Mouse (Mus musculus): ENCODE data around the gene Ice1. TPM values are rescaled to one million over a fixed set of nuclear protein-coding genes. Genes with fewer than 3 reads are reported as not detected.
A peak's percentile ranks its signal among the peaks of the same experiment; 100 is the strongest.

Gene Ice1
- polyA plus RNA-seq, 1 experiment from 2014 or later = 28.9 TPM

- WGBS = 80% methylated on average over 2 of the region's 2 CpGs
- H3K4me1 ChIP-seq (ENCODE audit: control insufficient read depth, insufficient read depth, low read length) = no peaks in the 10 kb centered on the region
- ATAC-seq (ENCODE audit: low FRiP score) = no peak
These were observed 69.5 kb downstream of the Ice1 start for GRCm38 (mm10) chr13:70567889-70568288.

GRCm38 (mm10) chr13:70553456-70553855 is 84.0 kb downstream of the Ice1 start:
- H3K9me3 ChIP-seq (ENCODE audit: control insufficient read depth, low read length) = no peaks in the 10 kb centered on the region
- H3K9ac ChIP-seq (ENCODE audit: low read length) = no peak overlapping the region
- no peak overlapping the region for H3K27ac ChIP-seq (ENCODE audit: low read depth, low read length)
- no peaks in the 10 kb centered on the region for H3K27me3 ChIP-seq (ENCODE audit: control insufficient read depth, insufficient read depth, low read length)
- no peak overlapping the region for H3K4me3 ChIP-seq (ENCODE audit: low read depth, low read length)
- no peak overlapping the region for H3K4me2 ChIP-seq
- ATAC-seq (ENCODE audit: low FRiP score) (no peak), DNase-seq (ENCODE audit: low spot score, missing footprints) (no peak)
- WGBS = 84% methylated on average over 5 of the region's 5 CpGs
- no peaks in the 10 kb centered on the region for H3K36me3 ChIP-seq (ENCODE audit: control insufficient read depth, insufficient read depth, low read length)
- H3K4me1 ChIP-seq (ENCODE audit: control insufficient read depth, insufficient read depth, low read length) = no peaks in the 10 kb centered on the region

More at GRCm38 (mm10) chr13:70567889-70568288, 69.5 kb downstream of the Ice1 start:
- Histone ChIP-seq H3K4me2 (no peak overlapping the region), H3K4me3 (ENCODE audit: low read depth, low read length) (no peak overlapping the region), H3K27me3 (ENCODE audit: control insufficient read depth, insufficient read depth, low read length) (no peaks in the 10 kb centered on the region), H3K36me3 (ENCODE audit: control insufficient read depth, insufficient read depth, low read length) (no peaks in the 10 kb centered on the region), H3K9me3 (ENCODE audit: control insufficient read depth, low read length) (no peaks in the 10 kb centered on the region), H3K9ac (ENCODE audit: low read length) (no peak overlapping the region), H3K27ac (ENCODE audit: low read depth, low read length) (no peak overlapping the region)
- no peak for DNase-seq (ENCODE audit: low spot score, missing footprints)

- Histone ChIP-seq H3K4me1 (ENCODE audit: control insufficient read depth, insufficient read depth, low read length) (peaks cover 5% of the 10 kb centered on the region), H3K4me3 (ENCODE audit: low read depth, low read length) (no peak overlapping the region), H3K27me3 (ENCODE audit: control insufficient read depth, insufficient read depth, low read length) (no peaks in the 10 kb centered on the region), H3K4me2 (no peak overlapping the region), H3K9ac (ENCODE audit: low read length) (no peak overlapping the region), H3K36me3 (ENCODE audit: control insufficient read depth, insufficient read depth, low read length) (no peaks in the 10 kb centered on the region), H3K9me3 (ENCODE audit: control insufficient read depth, low read length) (no peaks in the 10 kb centered on the region), H3K27ac (ENCODE audit: low read depth, low read length) (no peak overlapping the region; the same call in 1 of the 2 replicates)
- peak; percentile 61; the same call in 1 of the 2 replicates for ATAC-seq (ENCODE audit: low FRiP score)
- DNase-seq (ENCODE audit: low spot score, missing footprints) = no peak
- 31% methylated on average over 3 of the region's 3 CpGs for WGBS
These were observed 90.0 kb downstream of the Ice1 start for GRCm38 (mm10) chr13:70547457-70547856.

GRCm38 (mm10) chr13:70545261-70545660 is 92.2 kb downstream of the Ice1 start:
- Histone ChIP-seq H3K27ac (ENCODE audit: low read depth, low read length) (no peak overlapping the region), H3K9ac (ENCODE audit: low read length) (no peak overlapping the region), H3K27me3 (ENCODE audit: control insufficient read depth, insufficient read depth, low read length) (no peaks in the 10 kb centered on the region), H3K36me3 (ENCODE audit: control insufficient read depth, insufficient read depth, low read length) (no peaks in the 10 kb centered on the region), H3K9me3 (ENCODE audit: control insufficient read depth, low read length) (no peaks in the 10 kb centered on the region), H3K4me3 (ENCODE audit: low read depth, low read length) (no peak overlapping the region), H3K4me1 (ENCODE audit: control insufficient read depth, insufficient read depth, low read length) (peaks cover 5% of the 10 kb centered on the region), H3K4me2 (no peak overlapping the region)
- ATAC-seq (ENCODE audit: low FRiP score) = no peak
- WGBS = 22% methylated on average over 1 of the region's 1 CpGs
- peak; percentile 88 for DNase-seq (ENCODE audit: low spot score, missing footprints)

- no peaks in the 10 kb centered on the region for H3K9me3 ChIP-seq (ENCODE audit: control insufficient read depth, low read length)
- H3K27me3 ChIP-seq (ENCODE audit: control insufficient read depth, insufficient read depth, low read length) = no peaks in the 10 kb centered on the region
- H3K27ac ChIP-seq (ENCODE audit: low read depth, low read length) = no peak overlapping the region
- DNase-seq (ENCODE audit: low spot score, missing footprints) = no peak
- no peaks in the 10 kb centered on the region for H3K4me1 ChIP-seq (ENCODE audit: control insufficient read depth, insufficient read depth, low read length)
- no peak overlapping the region for H3K9ac ChIP-seq (ENCODE audit: low read length)
- no peak overlapping the region for H3K4me3 ChIP-seq (ENCODE audit: low read depth, low read length)
- 61% methylated on average over 1 of the region's 1 CpGs for WGBS
- H3K4me2 ChIP-seq = no peak overlapping the region
- no peaks in the 10 kb centered on the region for H3K36me3 ChIP-seq (ENCODE audit: control insufficient read depth, insufficient read depth, low read length)
- no peak for ATAC-seq (ENCODE audit: low FRiP score)
These were observed 97.6 kb downstream of the Ice1 start for GRCm38 (mm10) chr13:70539842-70540241.

GRCm38 (mm10) chr13:70533412-70533811 is 104.0 kb downstream of the Ice1 start:
- H3K27ac ChIP-seq (ENCODE audit: low read depth, low read length) = no peak overlapping the region
- no peaks in the 10 kb centered on the region for H3K27me3 ChIP-seq (ENCODE audit: control insufficient read depth, insufficient read depth, low read length)
- H3K4me2 ChIP-seq = no peak overlapping the region
- no peaks in the 10 kb centered on the region for H3K36me3 ChIP-seq (ENCODE audit: control insufficient read depth, insufficient read depth, low read length)
- no peak overlapping the region for H3K9ac ChIP-seq (ENCODE audit: low read length)
- no peak for ATAC-seq (ENCODE audit: low FRiP score)
- H3K4me3 ChIP-seq (ENCODE audit: low read depth, low read length) = no peak overlapping the region
- no peaks in the 10 kb centered on the region for H3K9me3 ChIP-seq (ENCODE audit: control insufficient read depth, low read length)
- no peak for DNase-seq (ENCODE audit: low spot score, missing footprints)
- H3K4me1 ChIP-seq (ENCODE audit: control insufficient read depth, insufficient read depth, low read length) = no peaks in the 10 kb centered on the region
- whole genome bisulfite sequencing = 96% methylated on average over 5 of the region's 5 CpGs

- Histone ChIP-seq H3K4me1 (ENCODE audit: control insufficient read depth, insufficient read depth, low read length) (no peaks in the 10 kb centered on the region), H3K27ac (ENCODE audit: low read depth, low read length) (no peak overlapping the region), H3K9ac (ENCODE audit: low read length) (no peak overlapping the region), H3K9me3 (ENCODE audit: control insufficient read depth, low read length) (no peaks in the 10 kb centered on the region), H3K27me3 (ENCODE audit: control insufficient read depth, insufficient read depth, low read length) (no peaks in the 10 kb centered on the region), H3K4me2 (no peak overlapping the region), H3K36me3 (ENCODE audit: control insufficient read depth, insufficient read depth, low read length) (no peaks in the 10 kb centered on the region), H3K4me3 (ENCODE audit: low read depth, low read length) (no peak overlapping the region)
- WGBS = 89% methylated on average over 10 of the region's 10 CpGs
- ATAC-seq (ENCODE audit: low FRiP score) (no peak), DNase-seq (ENCODE audit: low spot score, missing footprints) (no peak)
These were observed 104.7 kb downstream of the Ice1 start for GRCm38 (mm10) chr13:70532719-70533118.

- 36% methylated on average over 2 of the region's 2 CpGs for WGBS
- H3K4me1 ChIP-seq (ENCODE audit: control insufficient read depth, insufficient read depth, low read length) = no peaks in the 10 kb centered on the region
These were observed 119.8 kb downstream of the Ice1 start for GRCm38 (mm10) chr13:70517651-70518050.

GRCm38 (mm10) chr13:70515004-70515403 is 122.4 kb downstream of the Ice1 start:
- Histone ChIP-seq H3K4me2 (no peak overlapping the region), H3K4me1 (ENCODE audit: control insufficient read depth, insufficient read depth, low read length) (no peaks in the 10 kb centered on the region), H3K36me3 (ENCODE audit: control insufficient read depth, insufficient read depth, low read length) (no peaks in the 10 kb centered on the region), H3K9ac (ENCODE audit: low read length) (no peak overlapping the region), H3K27me3 (ENCODE audit: control insufficient read depth, insufficient read depth, low read length) (no peaks in the 10 kb centered on the region), H3K27ac (ENCODE audit: low read depth, low read length) (no peak overlapping the region), H3K4me3 (ENCODE audit: low read depth, low read length) (no peak overlapping the region), H3K9me3 (ENCODE audit: control insufficient read depth, low read length) (no peaks in the 10 kb centered on the region)
- ATAC-seq (ENCODE audit: low FRiP score) (no peak), DNase-seq (ENCODE audit: low spot score, missing footprints) (no peak)
- WGBS = 62% methylated on average over 2 of the region's 2 CpGs

More at GRCm38 (mm10) chr13:70517651-70518050, 119.8 kb downstream of the Ice1 start:
- no peak overlapping the region for H3K27ac ChIP-seq (ENCODE audit: low read depth, low read length)
- H3K36me3 ChIP-seq (ENCODE audit: control insufficient read depth, insufficient read depth, low read length) = no peaks in the 10 kb centered on the region
- H3K4me2 ChIP-seq = no peak overlapping the region
- no peaks in the 10 kb centered on the region for H3K27me3 ChIP-seq (ENCODE audit: control insufficient read depth, insufficient read depth, low read length)
- H3K4me3 ChIP-seq (ENCODE audit: low read depth, low read length) = no peak overlapping the region
- ATAC-seq (ENCODE audit: low FRiP score) (no peak), DNase-seq (ENCODE audit: low spot score, missing footprints) (no peak)
- no peak overlapping the region for H3K9ac ChIP-seq (ENCODE audit: low read length)
- H3K9me3 ChIP-seq (ENCODE audit: control insufficient read depth, low read length) = no peaks in the 10 kb centered on the region

Data from midbrain, embryonic 11.5 days (tissue).